Mouse (Mus musculus): ENCODE measurements around the gene Gm21953.
"Not testable (repeated sequence)": the region's sequence is repeated elsewhere in the genome, so short reads cannot be mapped to it uniquely, and the experiment has no call there.

Gm21953 gene

GRCm38 (mm10) chr4:42293967-42294366 is at the start of gene Gm21953:
Gene Gm21953, plus strand, starts transcription at chr4:42294267.
- DNase-seq = not testable (repeated sequence)

DNA sequence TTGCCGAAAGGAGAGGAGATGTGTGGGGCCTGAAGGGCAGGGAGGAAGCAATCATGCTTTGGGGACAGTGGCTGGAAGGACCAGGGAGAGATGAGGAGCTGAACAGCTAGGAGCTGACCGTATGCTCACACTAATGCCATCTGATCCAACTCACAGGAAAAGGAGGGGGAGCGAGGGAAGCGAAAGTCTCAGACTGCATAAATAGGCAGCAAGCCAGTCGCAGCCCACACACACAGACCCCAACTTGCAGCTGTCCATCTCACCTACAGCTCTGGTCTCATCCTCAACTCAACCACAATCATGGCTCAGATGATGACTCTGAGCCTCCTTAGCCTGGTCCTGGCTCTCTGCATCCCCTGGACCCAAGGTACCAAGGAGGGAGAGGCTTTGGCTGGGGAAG is 38.6 kb upstream of the Gm21953 start, which contains the start of gene Ccl21b:
Gene Ccl21b, plus strand, starts transcription at position 301 of the 400 bp plus-strand sequence.
- not testable (repeated sequence) for DNase-seq

- DNase-seq = not testable (repeated sequence)
These were observed 24.0 kb downstream of the Gm21953 start, which contains the start of gene Fam205a3 for GRCm38 (mm10) chr4:42318034-42318433. Gene Fam205a3, plus strand, starts transcription at chr4:42318334.

All from cerebellum, adult 9-10 months (tissue).